Mouse (Mus musculus): ENCODE measurements around the gene Olfr963.

DNA sequence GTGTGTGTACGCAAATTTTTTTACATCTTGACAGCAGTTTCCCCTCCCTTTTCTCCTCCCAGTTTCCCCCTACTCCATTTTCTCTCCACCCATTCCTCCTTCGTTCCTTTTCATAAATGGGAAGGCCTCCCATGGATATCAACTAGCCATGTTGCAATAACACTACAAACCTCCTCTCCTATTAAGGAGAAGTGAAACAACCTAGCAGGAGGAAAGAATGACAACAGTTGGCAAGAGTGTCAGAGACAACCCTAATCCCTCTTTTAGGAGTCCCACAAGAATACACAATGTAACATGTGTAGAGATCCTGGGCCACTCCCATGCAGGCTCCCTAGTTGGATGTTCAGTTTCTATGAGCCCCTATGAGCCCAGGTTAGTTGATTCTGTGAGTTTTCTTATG, 7.8 kb downstream of the Olfr963 start:
- TF ChIP-seq POLR2A (IDR thresholded peaks at IDR 0.05; ENCODE audit: borderline replicate concordance, extremely low read depth, low read depth, low read length) = no peak
- TF ChIP-seq CTCF (IDR thresholded peaks at IDR 0.05; ENCODE audit: insufficient read depth, low read length) = no peak

All from lung, adult 2 months (tissue).